Mouse (Mus musculus): ENCODE results near the gene Acap2. TPM values are rescaled to one million over a fixed set of nuclear protein-coding genes. Genes with fewer than 3 reads are reported as not detected.

Acap2 gene
- total RNA-seq, 2 experiments from 2014 or later = 95.7 to 130 TPM

- intact Hi-C loops (cut with DNase I) = loop anchor here (5.0 kb wide), 1 partner anchor 222 kb away; no protein-coding TSS in a partner anchor
- no peak for DNase-seq (ENCODE audit: low spot score in 2 of 2)
These were observed 76.1 kb downstream of the Acap2 start for GRCm38 (mm10) chr16:31124991-31125390.

GRCm38 (mm10) chr16:31121612-31122011, 79.4 kb downstream of the Acap2 start:
- intact Hi-C loops (cut with DNase I) = no loop called here
- no peak for DNase-seq (ENCODE audit: low spot score in 2 of 2)

GRCm38 (mm10) chr16:31113596-31113995, 87.4 kb downstream of the Acap2 start:
- intact Hi-C loops (cut with DNase I) = no loop called here

GRCm38 (mm10) chr16:31101352-31101751, 99.7 kb downstream of the Acap2 start:
- no peak for DNase-seq (ENCODE audit: low spot score in 2 of 2)
- intact Hi-C loops (cut with DNase I) = no loop called here

More at GRCm38 (mm10) chr16:31113596-31113995, 87.4 kb downstream of the Acap2 start:
- DNase-seq (ENCODE audit: low spot score in 2 of 2) = no peak

GRCm38 (mm10) chr16:31099906-31100305, 101.1 kb downstream of the Acap2 start:
- DNase-seq (ENCODE audit: low spot score in 2 of 2) = no peak
- intact Hi-C loops (cut with DNase I) = no loop called here

- intact Hi-C loops (cut with DNase I) = no loop called here
- DNase-seq (ENCODE audit: low spot score in 2 of 2) = no peak
These were observed 107.0 kb downstream of the Acap2 start for GRCm38 (mm10) chr16:31094036-31094435.

- no peak for DNase-seq (ENCODE audit: low spot score in 2 of 2)
- intact Hi-C loops (cut with DNase I) = no loop called here
These were observed 107.9 kb downstream of the Acap2 start for GRCm38 (mm10) chr16:31093186-31093585.

GRCm38 (mm10) chr16:31081891-31082290, 119.2 kb downstream of the Acap2 start:
- intact Hi-C loops (cut with DNase I) = loop anchor here (5.0 kb wide), 1 partner anchor 270 kb away; no protein-coding TSS in a partner anchor
- no peak for DNase-seq (ENCODE audit: low spot score in 2 of 2)

GRCm38 (mm10) chr16:31081125-31081664, 119.8 kb downstream of the Acap2 start, which contains the start of gene Xxylt1:
Gene Xxylt1 (minus strand): TSS chr16:31081432.
- intact Hi-C loops (cut with DNase I) = loop anchor here (5.0 kb wide), 1 partner anchor 271 kb away; no protein-coding TSS in a partner anchor
- peak; percentile 94 to 97 for DNase-seq (ENCODE audit: low spot score in 2 of 2)

- intact Hi-C loops (cut with DNase I) = loop anchor here (5.0 kb wide), 1 partner anchor 272 kb away; no protein-coding TSS in a partner anchor
- DNase-seq (ENCODE audit: low spot score in 2 of 2) = peak; percentile 57 to 60
These were observed 120.4 kb downstream of the Acap2 start for GRCm38 (mm10) chr16:31080573-31081051.

- DNase-seq (ENCODE audit: low spot score in 2 of 2) = no peak
- intact Hi-C loops (cut with DNase I) = no loop called here
These were observed 123.6 kb downstream of the Acap2 start for GRCm38 (mm10) chr16:31077396-31077795.

- DNase-seq (ENCODE audit: low spot score in 2 of 2) = no peak
- intact Hi-C loops (cut with DNase I) = no loop called here
These were observed 124.6 kb downstream of the Acap2 start for GRCm38 (mm10) chr16:31076436-31076835.

- no peak for DNase-seq (ENCODE audit: low spot score in 2 of 2)
- intact Hi-C loops (cut with DNase I) = loop anchor here (5.0 kb wide), 2 partner anchors 92 to 1237 kb away; no protein-coding TSS in a partner anchor
These were observed 126.6 kb downstream of the Acap2 start for GRCm38 (mm10) chr16:31074324-31074908.

- intact Hi-C loops (cut with DNase I) = loop anchor here (2.0 to 5.0 kb wide), 4 partner anchors 89 to 1234 kb away; no protein-coding TSS in a partner anchor
- no peak for DNase-seq (ENCODE audit: low spot score in 2 of 2)
These were observed 129.3 kb downstream of the Acap2 start for GRCm38 (mm10) chr16:31071731-31072130.

GRCm38 (mm10) chr16:31070358-31071133, 130.5 kb downstream of the Acap2 start:
- intact Hi-C loops (cut with DNase I) = loop anchor here (2.0 to 5.0 kb wide), 4 partner anchors 88 to 1233 kb away; no protein-coding TSS in a partner anchor
- peak; percentile 81 to 88 for DNase-seq (ENCODE audit: low spot score in 2 of 2)

- intact Hi-C loops (cut with DNase I) = loop anchor here (2.0 to 5.0 kb wide), 4 partner anchors 87 to 1232 kb away; no protein-coding TSS in a partner anchor
- DNase-seq (ENCODE audit: low spot score in 2 of 2) = peak; percentile 41 to 50
These were observed 131.6 kb downstream of the Acap2 start for GRCm38 (mm10) chr16:31069211-31070166.

GRCm38 (mm10) chr16:31068280-31068679, 132.8 kb downstream of the Acap2 start:
- intact Hi-C loops (cut with DNase I) = no loop called here
- no peak for DNase-seq (ENCODE audit: low spot score in 2 of 2)

- intact Hi-C loops (cut with DNase I) = no loop called here
- DNase-seq (ENCODE audit: low spot score in 2 of 2) = no peak
These were observed 134.5 kb downstream of the Acap2 start for GRCm38 (mm10) chr16:31066344-31067098.
